Mouse (Mus musculus) megakaryocyte, embryonic 14.5 days (primary cell): Measurements from ENCODE around the gene Gm9857. TPM values are rescaled to one million over a fixed set of nuclear protein-coding genes. Genes with fewer than 3 reads are reported as not detected.

ENCODE experiments used
- H3K27me3 ChIP-seq: replicated peaks from 2 replicates; pipeline ENCODE3; 2012; ENCODE audit warnings: inconsistent platforms
- H3K36me3 ChIP-seq: replicated peaks from 2 replicates; pipeline ENCODE3; 2012; ENCODE audit warnings: low read length, inconsistent platforms, mixed read lengths
- H3K4me1 ChIP-seq: 2 replicates; pipeline ENCODE4 v1.6.1; 2012; ENCODE audit warnings: inconsistent platforms
- H3K4me3 ChIP-seq: replicated peaks from 2 replicates; pipeline ENCODE3; 2012; ENCODE audit warnings: moderate library complexity, mild to moderate bottlenecking, inconsistent platforms
- H3K9me3 ChIP-seq: 2 replicates; pipeline ENCODE4 v1.6.1; 2012; ENCODE audit warnings: inconsistent platforms
- FLI1 ChIP-seq: IDR thresholded peaks from 2 replicates; pipeline ENCODE4 v1.6.1; 2012; ENCODE audit warnings: low read length, inconsistent platforms, mixed read lengths
- GATA1 ChIP-seq: IDR thresholded peaks from 3 replicates; pipeline ENCODE4 v1.6.1; 2012; ENCODE audit warnings: mixed read lengths, low read length, inconsistent platforms, borderline replicate concordance
- polyA plus RNA-seq: library from polyadenylated mRNA; stranded (reverse); fragments of >175 nt; gene quantifications from 2 replicates; pipeline ENCODE4 v1.2.3, GENCODE M21; 2012; ENCODE audit warnings: low replicate concordance; ENCODE audit not compliant: insufficient read depth

The Gm9857 gene
- polyA plus RNA-seq, 1 experiment = not detected

DNA sequence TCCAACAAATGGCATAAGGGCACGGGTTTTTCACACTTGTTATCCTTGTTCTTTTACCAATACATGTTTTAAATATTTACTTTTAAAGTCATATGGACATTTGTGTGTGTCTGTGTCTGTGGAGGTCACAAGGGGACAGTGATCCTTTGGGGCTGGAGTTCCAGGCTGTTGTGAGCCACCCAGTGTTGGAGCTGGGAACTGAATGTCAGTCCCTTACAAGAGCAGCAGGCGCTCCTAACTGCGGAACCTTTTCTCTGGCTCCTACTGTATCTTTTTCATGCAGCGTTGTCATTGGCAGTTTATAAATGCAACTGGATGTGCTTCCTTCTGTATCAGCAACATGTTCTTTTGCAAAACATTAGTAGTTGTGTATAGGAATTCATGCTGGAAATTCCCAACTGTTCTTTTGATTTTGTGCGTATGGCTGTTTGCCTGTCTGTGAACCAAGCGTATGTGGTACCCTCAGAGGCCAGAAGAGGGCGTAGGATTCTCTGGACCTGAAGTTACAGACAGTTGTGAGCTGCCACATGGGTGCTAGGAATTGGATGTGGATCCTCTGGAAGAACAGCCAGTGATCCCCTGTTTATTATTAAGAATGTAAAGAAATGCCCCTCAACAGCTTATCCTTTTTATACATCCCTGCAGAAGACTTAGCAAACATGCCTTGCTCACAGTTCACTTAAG lies 24.3 kb upstream of the Gm9857 start:
- peaks cover 78% of the 10 kb centered on the region for H3K4me1 ChIP-seq
- TF ChIP-seq FLI1 (no peak), GATA1 (no peak)
- no peaks in the 10 kb centered on the region for H3K9me3 ChIP-seq
- H3K4me3 ChIP-seq = no peak overlapping the region
- H3K36me3 ChIP-seq = peaks cover 11% of the 10 kb centered on the region
- peaks cover 5% of the 10 kb centered on the region for H3K27me3 ChIP-seq

DNA sequence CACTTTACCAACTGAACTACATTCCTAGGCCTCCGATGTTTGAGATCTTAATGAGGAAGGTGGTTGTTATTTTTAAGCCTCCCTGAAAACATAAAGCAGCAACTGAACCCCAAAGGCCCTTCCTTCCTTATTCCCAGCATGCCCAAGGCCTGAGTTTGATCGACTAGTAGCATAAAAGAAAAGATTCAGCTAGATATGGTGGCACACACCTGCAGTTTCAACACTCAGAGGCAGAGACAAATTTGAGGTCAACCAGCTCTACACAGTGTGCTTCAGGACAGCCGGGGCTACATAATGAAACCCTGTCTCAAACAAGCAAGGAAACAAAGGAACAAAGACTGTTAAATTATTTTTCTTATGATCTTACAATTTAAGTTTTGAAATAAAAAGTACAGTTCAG lies 23.5 kb upstream of the Gm9857 start:
- TF ChIP-seq GATA1 (no peak), FLI1 (no peak)
- Histone ChIP-seq H3K4me1 (peaks cover 78% of the 10 kb centered on the region), H3K27me3 (peaks cover 5% of the 10 kb centered on the region), H3K36me3 (peaks cover 11% of the 10 kb centered on the region), H3K9me3 (no peaks in the 10 kb centered on the region), H3K4me3 (no peak overlapping the region)

DNA sequence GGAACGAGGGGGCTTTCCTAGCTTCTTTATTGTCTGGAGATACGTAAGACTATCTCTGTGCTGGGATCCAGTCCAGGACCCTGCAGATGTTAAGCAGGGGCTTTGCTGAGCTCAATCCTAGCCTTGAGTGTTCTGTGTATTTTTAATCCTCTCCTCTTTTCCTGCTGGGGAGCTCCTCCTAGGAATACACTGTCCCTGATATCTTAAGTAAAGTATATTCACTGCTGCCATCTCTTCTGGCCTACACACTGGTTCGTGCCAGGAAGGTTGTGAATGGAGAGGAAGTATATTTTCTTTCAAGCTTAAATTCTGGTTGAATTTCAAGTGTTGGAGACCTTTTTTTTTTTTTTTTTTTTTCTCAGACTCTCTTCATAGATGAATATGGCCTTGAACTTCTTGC lies 23.0 kb upstream of the Gm9857 start:
- Histone ChIP-seq H3K4me1 (peaks cover 82% of the 10 kb centered on the region), H3K4me3 (no peak overlapping the region), H3K36me3 (peaks cover 11% of the 10 kb centered on the region), H3K27me3 (peaks cover 5% of the 10 kb centered on the region), H3K9me3 (no peaks in the 10 kb centered on the region)
- TF ChIP-seq FLI1 = no peak
- TF ChIP-seq GATA1 = no peak

- no peaks in the 10 kb centered on the region for H3K9me3 ChIP-seq
- peaks cover 5% of the 10 kb centered on the region for H3K27me3 ChIP-seq
- peaks cover 11% of the 10 kb centered on the region for H3K36me3 ChIP-seq
- peaks cover 71% of the 10 kb centered on the region for H3K4me1 ChIP-seq
- TF ChIP-seq GATA1 = no peak
- no peak for TF ChIP-seq FLI1
- H3K4me3 ChIP-seq = no peak overlapping the region
Observed at GRCm38 (mm10) chr3:108961655-108962054, 21.4 kb upstream of the Gm9857 start.

GRCm38 (mm10) chr3:108961226-108961625 lies 21.0 kb upstream of the Gm9857 start:
- Histone ChIP-seq H3K4me3 (peak overlapping the region; percentile 8), H3K4me1 (peaks cover 67% of the 10 kb centered on the region), H3K36me3 (peaks cover 11% of the 10 kb centered on the region), H3K27me3 (peaks cover 5% of the 10 kb centered on the region), H3K9me3 (no peaks in the 10 kb centered on the region)
- TF ChIP-seq FLI1 = no peak
- no peak for TF ChIP-seq GATA1

- TF ChIP-seq FLI1 (no peak), GATA1 (no peak)
- Histone ChIP-seq H3K4me3 (no peak overlapping the region), H3K36me3 (peaks cover 4% of the 10 kb centered on the region), H3K4me1 (peaks cover 52% of the 10 kb centered on the region), H3K27me3 (peaks cover 5% of the 10 kb centered on the region), H3K9me3 (no peaks in the 10 kb centered on the region)
Observed at GRCm38 (mm10) chr3:108959680-108960295, 19.5 kb upstream of the Gm9857 start.

- Histone ChIP-seq H3K27me3 (peaks cover 5% of the 10 kb centered on the region), H3K4me3 (no peak overlapping the region), H3K9me3 (no peaks in the 10 kb centered on the region), H3K36me3 (no peaks in the 10 kb centered on the region), H3K4me1 (peaks cover 50% of the 10 kb centered on the region)
- TF ChIP-seq FLI1 (no peak), GATA1 (no peak)
Observed at GRCm38 (mm10) chr3:108957976-108958375, 17.7 kb upstream of the Gm9857 start.

GRCm38 (mm10) chr3:108940996-108941395 lies 751 bp upstream of the Gm9857 start:
- TF ChIP-seq FLI1 = no peak
- no peak for TF ChIP-seq GATA1
- no peaks in the 10 kb centered on the region for H3K36me3 ChIP-seq

GRCm38 (mm10) chr3:108939573-108939972 lies 672 bp downstream of the Gm9857 start, which contains the start of gene Henmt1:
Gene Henmt1 (plus strand): TSS chr3:108939873.
- peaks cover 3% of the 10 kb centered on the region for H3K4me1 ChIP-seq
- H3K4me3 ChIP-seq = peak within 1 kb of the TSS; percentile 65
- peaks cover 37% of the 10 kb centered on the region for H3K9me3 ChIP-seq
- peaks cover 2% of the 10 kb centered on the region for H3K27me3 ChIP-seq
- TF ChIP-seq FLI1 (no peak), GATA1 (no peak)
- H3K36me3 ChIP-seq = no peaks in the 10 kb centered on the region

More at GRCm38 (mm10) chr3:108940996-108941395, 751 bp upstream of the Gm9857 start:
- no peaks in the 10 kb centered on the region for H3K4me1 ChIP-seq
- H3K27me3 ChIP-seq = peaks cover 2% of the 10 kb centered on the region
- H3K9me3 ChIP-seq = peaks cover 34% of the 10 kb centered on the region
- H3K4me3 ChIP-seq = no peak overlapping the region

DNA sequence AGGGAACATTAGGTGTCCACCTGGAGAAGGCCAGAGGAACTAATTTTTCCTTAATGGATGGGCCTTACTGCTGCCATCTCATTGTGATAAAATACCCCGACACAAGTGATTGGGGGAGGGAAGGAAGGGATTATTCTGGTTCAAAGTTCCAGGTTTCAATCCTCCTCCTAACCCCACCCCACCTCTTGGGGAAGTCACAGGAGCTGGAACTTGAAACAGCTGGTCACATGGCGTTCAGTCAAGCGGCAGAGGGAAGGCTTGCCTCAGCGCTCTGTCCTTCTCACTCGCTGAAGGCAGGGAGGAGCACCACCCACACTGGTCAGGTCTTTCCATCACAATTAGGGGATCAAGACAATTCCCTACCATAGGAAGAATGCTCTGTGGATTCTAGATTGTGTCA lies 1.6 kb downstream of the Gm9857 start:
- TF ChIP-seq FLI1 (no peak), GATA1 (no peak)
- peaks cover 2% of the 10 kb centered on the region for H3K27me3 ChIP-seq
- peaks cover 37% of the 10 kb centered on the region for H3K9me3 ChIP-seq
- peak overlapping the region; percentile 43 for H3K4me3 ChIP-seq
- H3K36me3 ChIP-seq = no peaks in the 10 kb centered on the region
- peaks cover 11% of the 10 kb centered on the region for H3K4me1 ChIP-seq
